Mouse (Mus musculus) limb, embryonic 11.5 days (tissue): Measurements from ENCODE around the gene Pon2. TPM values are rescaled to one million over a fixed set of nuclear protein-coding genes. Genes with fewer than 3 reads are reported as not detected.

ENCODE experiments used
- ATAC-seq: fragments of 200-750 bp; cut with Nextera tagmentation; 2 replicates; pipeline ENCODE4 v1.8.0; 2017; ENCODE audit warnings: low read depth; ENCODE audit not compliant: insufficient number of reproducible peaks, low FRiP score, low TSS enrichment
- DNase-seq: peaks from one replicate; pipeline ENCODE4 v3.0.0-alpha.2; 2015; ENCODE audit warnings: low spot score
- H3K27ac ChIP-seq: fragments of 300-500 bp; sonication (generic); replicated peaks from 2 replicates; pipeline ENCODE4 v1.5.1; 2014; ENCODE audit warnings: low read depth, mild to moderate bottlenecking, low read length
- H3K27me3 ChIP-seq: fragments of 300-500 bp; sonication (generic); 2 replicates; pipeline ENCODE4 v1.6.1; 2014; ENCODE audit warnings: mild to moderate bottlenecking, low read length, mixed read lengths; ENCODE audit not compliant: control insufficient read depth, insufficient read depth
- H3K36me3 ChIP-seq: fragments of 300-500 bp; sonication (generic); 2 replicates; pipeline ENCODE4 v1.6.1; 2014; ENCODE audit warnings: mild to moderate bottlenecking, low read length, moderate library complexity, mixed read lengths; ENCODE audit not compliant: control insufficient read depth, insufficient read depth
- H3K4me1 ChIP-seq: fragments of 300-500 bp; sonication (generic); 2 replicates; pipeline ENCODE4 v1.6.1; 2014; ENCODE audit warnings: low read length, mixed read lengths; ENCODE audit not compliant: control insufficient read depth, insufficient read depth
- H3K4me2 ChIP-seq: fragments of 300-500 bp; sonication (generic); 2 replicates; pipeline ENCODE4 v1.6.1; 2014; ENCODE audit warnings: low read depth, mild to moderate bottlenecking, moderate library complexity; ENCODE audit not compliant: severe bottlenecking
- H3K4me3 ChIP-seq: fragments of 300-500 bp; sonication (generic); 2 replicates; pipeline ENCODE4 v1.5.1; 2014; ENCODE audit warnings: low read depth, low read length
- H3K9ac ChIP-seq: fragments of 300-500 bp; sonication (generic); 2 replicates; pipeline ENCODE4 v1.6.1; 2014; ENCODE audit warnings: mild to moderate bottlenecking, low read length
- H3K9me3 ChIP-seq: fragments of 300-500 bp; sonication (generic); 2 replicates; pipeline ENCODE4 v1.6.1; 2016; ENCODE audit warnings: low read length; ENCODE audit not compliant: control insufficient read depth
- WGBS: fragments of 180-500 bp; shearing (Covaris S2); extraction: QIAGEN DNeasy Blood & Tissue Kit; methylation state at CpG from one replicate; pipeline ENCODE4 v1.1.7; 2014; 5-methylcytosine and 5-hydroxymethylcytosine counted together
- polyA plus RNA-seq: library from polyadenylated mRNA; unstranded; fragments of >200 nt; fragmentation: Nextera tagmentation; extraction: Ambion mirVana; gene quantifications from 2 replicates; pipeline ENCODE4 v1.2.1, GENCODE M21; 2014

The Pon2 gene
- polyA plus RNA-seq, 1 experiment from 2014 or later, result 17.0 TPM

DNA sequence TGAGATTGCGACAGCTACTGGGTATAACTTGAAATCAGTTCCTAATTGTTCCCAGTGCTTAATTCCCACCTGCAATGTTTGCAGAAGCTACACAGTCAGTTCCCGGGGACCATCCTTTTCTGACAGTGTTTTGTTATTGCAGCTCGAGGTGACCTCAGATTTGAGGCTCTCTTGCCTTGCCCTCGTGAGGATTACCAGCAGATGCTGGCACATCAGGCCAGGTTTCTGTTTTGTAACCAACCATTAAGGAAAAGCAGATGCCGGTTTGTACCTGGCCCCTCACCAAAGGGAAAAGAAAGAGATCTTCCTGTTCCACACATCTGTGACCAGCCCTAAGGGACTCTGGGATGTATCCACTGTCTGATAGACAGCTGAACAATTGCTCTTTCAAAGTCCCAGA, 1.3 kb upstream of the Pon2 start:
- no peak for DNase-seq
- no peaks in the 10 kb centered on the region for H3K27me3 ChIP-seq
- no peaks in the 10 kb centered on the region for H3K36me3 ChIP-seq
- ATAC-seq, result no peak
- WGBS, result 58% methylated on average over 5 of the region's 5 CpGs
- H3K4me1 ChIP-seq, result no peaks in the 10 kb centered on the region
- no peak overlapping the region for H3K9ac ChIP-seq
- H3K27ac ChIP-seq, result no peak overlapping the region
- no peak overlapping the region for H3K4me3 ChIP-seq
- H3K4me2 ChIP-seq, result no peak overlapping the region
- no peaks in the 10 kb centered on the region for H3K9me3 ChIP-seq

GRCm38 (mm10) chr6:5297321-5298091, 749 bp downstream of the Pon2 start:
- Histone ChIP-seq H3K27me3 (no peaks in the 10 kb centered on the region), H3K4me2 (peak overlapping the region; percentile 59), H3K9ac (peak overlapping the region; percentile 73), H3K4me3 (peak overlapping the region; percentile 50), H3K9me3 (no peaks in the 10 kb centered on the region), H3K27ac (0 out of 2 replicates have a peak overlapping the region, but pooled peaks have one; percentile 61), H3K36me3 (no peaks in the 10 kb centered on the region), H3K4me1 (no peaks in the 10 kb centered on the region)
- DNase-seq, result peak; percentile 60
- ATAC-seq, result peak; percentile 41; the same call in 1 of the 2 replicates
- WGBS, result 5% methylated on average over 25 of the region's 25 CpGs

DNA sequence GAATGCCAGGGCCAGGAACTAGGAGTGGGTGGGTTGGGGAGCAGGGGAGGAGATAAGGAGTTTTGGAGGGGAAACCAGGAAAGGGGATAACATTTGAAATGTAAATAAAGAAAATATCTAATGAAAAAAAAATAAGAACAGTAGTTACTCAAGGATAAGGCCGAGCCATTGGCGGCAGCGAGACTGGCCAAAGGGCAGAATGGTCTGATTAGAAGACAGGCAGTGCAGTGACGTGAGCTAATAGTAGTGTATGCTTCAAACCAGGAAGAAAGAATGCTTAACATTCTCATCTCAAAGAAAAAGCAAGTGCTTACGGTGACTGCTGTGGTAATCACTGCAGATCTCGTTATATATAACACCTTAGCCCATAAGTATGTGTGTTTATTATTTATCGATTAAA, 2.2 kb downstream of the Pon2 start:
- Histone ChIP-seq H3K4me1 (no peaks in the 10 kb centered on the region), H3K36me3 (no peaks in the 10 kb centered on the region), H3K9me3 (no peaks in the 10 kb centered on the region), H3K27me3 (no peaks in the 10 kb centered on the region), H3K9ac (no peak overlapping the region), H3K4me3 (no peak overlapping the region), H3K27ac (no peak overlapping the region), H3K4me2 (no peak overlapping the region)
- no peak for ATAC-seq
- DNase-seq, result no peak
- 92% methylated on average over 7 of the region's 7 CpGs for WGBS

DNA sequence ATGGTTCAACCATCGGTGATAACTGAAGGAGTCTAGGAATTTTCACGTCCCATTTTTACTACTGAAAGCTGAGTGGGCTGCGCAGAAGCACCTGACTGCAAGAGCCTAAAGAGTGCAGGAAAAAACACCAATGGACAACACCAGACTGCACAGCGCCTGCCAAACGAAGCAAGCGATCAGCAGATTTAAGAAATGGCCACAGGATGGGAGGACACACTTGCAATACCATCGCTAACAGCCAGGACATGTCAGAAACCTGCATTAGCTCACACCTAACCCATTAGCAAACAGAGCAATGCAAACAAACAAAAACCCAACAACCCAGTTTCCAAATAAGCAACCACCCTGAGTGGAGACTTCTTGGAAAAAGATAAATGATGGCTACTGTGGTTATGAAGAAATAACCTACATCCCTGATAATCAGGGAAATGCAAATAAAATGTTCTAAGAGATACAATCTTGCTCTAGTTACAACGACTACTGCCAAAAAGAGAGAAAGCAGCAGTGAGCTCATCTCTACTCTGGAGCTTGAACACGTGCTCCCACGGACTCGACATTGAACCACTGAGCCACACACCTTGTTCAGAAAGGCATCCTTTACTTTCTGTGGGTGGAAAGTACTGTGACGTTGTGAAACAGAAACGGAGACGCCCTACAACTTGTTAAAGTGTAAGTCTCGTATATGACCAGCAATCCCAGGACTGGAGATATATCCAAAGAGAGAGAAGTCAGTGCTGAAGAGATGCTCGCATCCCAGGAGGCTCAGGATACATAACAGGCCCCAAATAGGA, 3.4 kb downstream of the Pon2 start:
- Histone ChIP-seq H3K4me3 (no peak overlapping the region), H3K36me3 (no peaks in the 10 kb centered on the region), H3K27me3 (no peaks in the 10 kb centered on the region), H3K27ac (no peak overlapping the region), H3K4me2 (no peak overlapping the region), H3K9ac (no peak overlapping the region), H3K4me1 (no peaks in the 10 kb centered on the region), H3K9me3 (no peaks in the 10 kb centered on the region)
- DNase-seq (no peak), ATAC-seq (no peak)
- 92% methylated on average over 16 of the region's 16 CpGs for WGBS

DNA sequence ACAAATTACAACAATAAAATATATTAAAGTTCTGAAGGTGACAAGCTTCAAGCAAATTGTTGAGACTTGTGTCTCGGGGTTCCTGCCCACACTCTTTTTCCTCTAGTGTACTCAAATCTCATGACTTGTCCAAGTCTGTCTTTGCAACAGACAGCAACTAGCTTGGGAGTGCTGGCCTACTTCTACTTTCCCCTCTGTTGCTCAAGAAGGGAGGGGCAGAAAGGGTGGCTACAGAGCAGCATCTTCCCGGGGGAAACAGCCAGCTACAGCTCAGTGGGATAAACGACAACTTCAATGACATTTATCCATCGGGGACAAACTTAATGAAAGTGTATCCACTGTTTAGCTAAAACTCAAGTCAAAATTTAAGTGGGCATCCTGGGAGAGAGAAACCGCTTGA, 5.4 kb downstream of the Pon2 start:
- DNase-seq, result no peak
- H3K36me3 ChIP-seq, result no peaks in the 10 kb centered on the region
- 81% methylated on average over 5 of the region's 5 CpGs for WGBS
- H3K9me3 ChIP-seq, result no peaks in the 10 kb centered on the region
- no peaks in the 10 kb centered on the region for H3K4me1 ChIP-seq
- H3K4me2 ChIP-seq, result no peak overlapping the region
- H3K27me3 ChIP-seq, result no peaks in the 10 kb centered on the region
- no peak overlapping the region for H3K9ac ChIP-seq
- no peak for ATAC-seq
- H3K4me3 ChIP-seq, result no peak overlapping the region
- no peak overlapping the region for H3K27ac ChIP-seq

DNA sequence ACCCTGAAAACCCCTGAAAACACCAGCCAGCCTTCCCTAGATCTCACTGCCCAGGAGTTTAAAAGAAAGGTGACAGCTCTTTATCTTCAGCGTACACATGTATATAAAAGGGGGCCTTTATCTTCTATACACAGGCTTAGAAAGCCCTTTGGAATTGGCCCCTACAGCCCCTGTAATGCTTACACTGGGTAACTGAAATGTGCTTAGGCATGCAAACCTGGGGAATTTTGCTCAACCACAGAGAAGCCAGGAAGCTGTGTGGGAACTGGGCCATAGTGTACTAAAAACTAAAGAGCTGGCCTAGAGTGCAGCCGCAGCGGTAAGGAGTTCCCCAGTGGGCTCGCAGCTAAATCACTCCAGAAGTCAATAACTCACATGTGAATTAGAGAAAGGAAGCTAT, 6.8 kb downstream of the Pon2 start:
- H3K36me3 ChIP-seq, result no peaks in the 10 kb centered on the region
- H3K4me3 ChIP-seq, result no peak overlapping the region
- no peak for ATAC-seq
- no peak for DNase-seq
- no peaks in the 10 kb centered on the region for H3K9me3 ChIP-seq
- H3K9ac ChIP-seq, result no peak overlapping the region
- H3K4me2 ChIP-seq, result no peak overlapping the region
- H3K4me1 ChIP-seq, result no peaks in the 10 kb centered on the region
- no peaks in the 10 kb centered on the region for H3K27me3 ChIP-seq
- 88% methylated on average over 4 of the region's 4 CpGs for WGBS
- H3K27ac ChIP-seq, result no peak overlapping the region

DNA sequence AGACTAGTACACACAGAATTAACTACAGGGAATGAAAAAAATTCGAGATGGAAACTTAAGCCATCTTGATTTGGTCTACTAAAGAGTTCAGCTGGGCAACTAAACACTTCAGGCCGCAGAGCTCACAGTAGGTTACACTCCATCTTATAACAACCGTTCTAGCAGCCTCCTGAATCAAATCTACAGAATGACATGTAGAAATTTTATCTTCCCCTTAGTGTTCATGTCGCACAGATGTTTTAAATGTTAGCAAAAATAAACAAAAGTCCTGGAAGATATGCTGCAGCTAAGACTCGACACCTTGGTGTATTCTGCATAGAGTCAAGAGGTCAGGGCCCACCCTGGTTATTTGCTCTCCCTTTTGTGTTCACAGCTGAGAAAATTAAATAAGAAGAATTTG, 10.3 kb downstream of the Pon2 start:
- H3K4me2 ChIP-seq, result no peak overlapping the region
- H3K4me3 ChIP-seq, result no peak overlapping the region
- no peaks in the 10 kb centered on the region for H3K36me3 ChIP-seq
- H3K27me3 ChIP-seq, result no peaks in the 10 kb centered on the region
- H3K4me1 ChIP-seq, result no peaks in the 10 kb centered on the region
- no peak overlapping the region for H3K27ac ChIP-seq
- ATAC-seq (no peak), DNase-seq (no peak)
- WGBS, result 76% methylated on average over 5 of the region's 5 CpGs
- no peak overlapping the region for H3K9ac ChIP-seq
- H3K9me3 ChIP-seq, result no peaks in the 10 kb centered on the region

DNA sequence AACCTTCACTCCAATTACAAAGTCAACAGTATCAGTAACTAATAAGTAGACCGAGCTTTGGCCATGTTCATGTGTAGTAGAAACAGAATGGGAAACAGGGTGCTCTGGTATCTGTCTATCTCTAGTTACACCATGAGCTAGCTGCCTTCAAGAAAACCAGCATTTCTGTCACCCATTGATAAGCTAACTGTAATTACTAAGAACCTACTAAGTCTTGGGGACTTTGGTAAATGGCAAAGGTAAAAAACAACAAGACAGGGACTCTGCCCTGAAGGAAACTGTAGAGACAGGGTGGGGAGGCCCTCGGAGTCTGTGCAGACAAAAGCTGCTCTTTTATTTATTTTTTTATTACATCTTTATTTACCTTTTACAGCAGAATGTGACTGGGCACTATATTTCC, 10.9 kb downstream of the Pon2 start:
- Histone ChIP-seq H3K9ac (no peak overlapping the region), H3K27ac (no peak overlapping the region), H3K4me2 (no peak overlapping the region), H3K27me3 (no peaks in the 10 kb centered on the region), H3K36me3 (no peaks in the 10 kb centered on the region), H3K9me3 (no peaks in the 10 kb centered on the region), H3K4me1 (no peaks in the 10 kb centered on the region), H3K4me3 (no peak overlapping the region)
- DNase-seq (no peak), ATAC-seq (no peak)
- 87% methylated on average over 2 of the region's 2 CpGs for WGBS
